Mouse (Mus musculus): Measurements from ENCODE around the gene Erc2. TPM values are rescaled to one million over a fixed set of nuclear protein-coding genes. Genes with fewer than 3 reads are reported as not detected.

Erc2 gene
- polyA plus RNA-seq (2012; rRNA removed): 0.54 and 0.69 TPM in 2 replicates

GRCm38 (mm10) chr14:27622176-27622922 is at the start of gene Erc2:
Erc2 (plus strand) TSS chr14:27622428.

GRCm38 (mm10) chr14:28504101-28505050 is 882.1 kb downstream of the Erc2 start, which contains the start of gene Wnt5a:
Wnt5a (plus strand) TSS chr14:28504750.

Other genes starting within 250 kb of the Erc2 start
- gene Fam208a, start 193.6 kb upstream of the Erc2 start, polyA plus RNA-seq (2012; rRNA removed): 8.4 and 10.3 TPM in 2 replicates
- 3.4 and 3.9 TPM in 2 replicates for gene Ccdc66, start 114.0 kb upstream of the Erc2 start, polyA plus RNA-seq (2012; rRNA removed)